Mouse (Mus musculus): ENCODE results near the gene Rbm34.
"Not testable (repeated sequence)": the region's sequence is repeated elsewhere in the genome, so short reads cannot be mapped to it uniquely, and the experiment has no call there.

The Rbm34 gene

GRCm38 (mm10) chr8:126970579-126971313, at the start of gene Rbm34:
TSS of gene Rbm34 (minus strand) at chr8:126971071.
- DNase-seq (ENCODE audit: extremely low spot score) = peak; percentile 97

GRCm38 (mm10) chr8:127011668-127012067, 40.8 kb upstream of the Rbm34 start:
- no peak for DNase-seq (ENCODE audit: extremely low spot score)

- no peak for DNase-seq (ENCODE audit: extremely low spot score)
Measured at GRCm38 (mm10) chr8:126994506-126994905, 23.6 kb upstream of the Rbm34 start.

DNA sequence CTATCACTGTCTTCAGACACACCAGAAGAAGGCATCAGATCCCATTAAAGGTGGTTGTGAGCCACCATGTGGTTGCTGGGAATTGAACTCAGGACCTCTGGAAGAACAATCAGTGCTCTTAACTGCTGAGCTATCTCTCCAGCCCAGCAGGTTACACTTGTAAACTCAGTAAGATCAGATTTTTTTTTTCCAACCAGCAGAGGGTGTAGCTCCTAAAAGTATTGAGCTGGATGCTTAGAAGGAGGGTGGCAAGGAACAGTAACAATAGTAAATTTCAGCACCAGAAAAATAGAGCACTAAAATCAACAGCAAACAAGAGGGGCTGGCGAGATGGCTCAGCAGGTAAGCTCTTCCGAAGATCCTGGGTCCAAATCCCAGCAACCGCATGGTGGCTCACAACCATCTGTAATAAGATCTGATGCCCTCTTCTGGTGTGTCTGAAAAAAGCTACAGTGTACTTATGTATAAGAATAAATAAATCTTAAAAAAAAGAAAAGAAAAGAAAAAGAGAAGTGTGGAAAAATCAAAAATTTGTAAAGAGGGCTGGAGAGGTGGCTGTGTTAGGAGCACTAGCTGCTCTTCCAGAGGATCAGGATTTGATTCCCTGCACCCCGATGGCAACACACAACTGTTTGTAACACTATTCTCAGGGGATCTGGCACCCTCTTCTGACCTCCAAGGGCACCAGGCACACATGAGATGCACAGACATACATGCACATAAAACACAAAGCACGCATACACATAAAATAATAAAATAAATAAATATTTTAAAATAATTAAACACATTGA, 18.7 kb upstream of the Rbm34 start:
- DNase-seq (ENCODE audit: extremely low spot score) = no peak

DNA sequence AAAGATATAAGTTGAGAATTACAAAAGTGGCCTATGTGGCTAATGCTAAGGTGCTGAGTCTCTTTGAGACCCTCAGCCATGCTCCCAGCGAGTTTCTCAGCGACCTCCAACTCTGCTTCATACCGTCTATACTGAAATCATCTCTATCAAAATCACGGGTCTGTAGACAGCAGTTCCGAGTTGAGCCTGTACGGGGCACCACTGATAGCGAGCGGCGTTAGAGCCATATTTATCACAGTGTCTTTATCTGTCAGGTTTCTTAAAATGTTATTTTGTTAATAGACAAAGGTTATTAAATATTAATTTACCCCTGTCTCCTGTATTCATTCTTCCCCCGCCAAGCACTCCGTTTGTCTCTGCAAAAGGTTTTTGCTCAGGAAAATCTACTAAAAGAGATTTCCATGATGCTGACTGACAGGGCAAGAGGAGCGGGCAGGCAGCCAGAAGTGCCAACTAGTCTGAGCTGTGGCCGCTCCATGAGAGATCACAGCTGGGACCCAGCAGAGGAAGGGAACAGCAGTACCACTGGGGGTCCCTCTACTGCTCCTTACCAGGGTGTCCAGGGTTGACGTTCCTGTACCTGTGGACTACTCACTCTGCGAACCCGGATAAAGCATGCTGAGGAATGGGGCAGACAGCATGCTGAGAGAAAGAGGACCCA, 17.6 kb upstream of the Rbm34 start:
- DNase-seq (ENCODE audit: extremely low spot score) = no peak

GRCm38 (mm10) chr8:126986495-126986894, 15.6 kb upstream of the Rbm34 start:
- peak; percentile 81 for DNase-seq (ENCODE audit: extremely low spot score)

DNA sequence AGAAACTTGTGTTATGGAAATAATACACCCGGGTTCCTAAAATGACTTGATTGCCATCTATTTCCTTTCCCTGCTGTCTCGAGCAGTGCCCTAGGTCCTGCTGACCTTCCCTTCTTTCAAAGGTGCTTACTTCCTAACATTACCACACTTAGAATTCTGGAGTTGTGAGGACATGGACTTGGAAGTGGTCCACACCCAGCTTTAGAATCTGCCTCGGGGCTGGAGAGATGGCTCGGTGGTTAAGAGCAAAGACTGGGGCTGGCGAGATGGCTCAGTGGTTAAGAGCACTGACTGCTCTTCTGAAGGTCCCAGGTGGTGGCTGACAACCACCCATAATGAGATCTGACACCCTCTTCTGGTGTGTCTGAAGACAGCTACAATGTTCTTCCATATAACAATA, 9.2 kb upstream of the Rbm34 start:
- DNase-seq (ENCODE audit: extremely low spot score) = no peak

- DNase-seq (ENCODE audit: extremely low spot score) = no peak
Measured at GRCm38 (mm10) chr8:126979091-126979920, 8.4 kb upstream of the Rbm34 start.

GRCm38 (mm10) chr8:126978535-126978934, 7.7 kb upstream of the Rbm34 start:
- DNase-seq (ENCODE audit: extremely low spot score) = not testable (repeated sequence)

DNA sequence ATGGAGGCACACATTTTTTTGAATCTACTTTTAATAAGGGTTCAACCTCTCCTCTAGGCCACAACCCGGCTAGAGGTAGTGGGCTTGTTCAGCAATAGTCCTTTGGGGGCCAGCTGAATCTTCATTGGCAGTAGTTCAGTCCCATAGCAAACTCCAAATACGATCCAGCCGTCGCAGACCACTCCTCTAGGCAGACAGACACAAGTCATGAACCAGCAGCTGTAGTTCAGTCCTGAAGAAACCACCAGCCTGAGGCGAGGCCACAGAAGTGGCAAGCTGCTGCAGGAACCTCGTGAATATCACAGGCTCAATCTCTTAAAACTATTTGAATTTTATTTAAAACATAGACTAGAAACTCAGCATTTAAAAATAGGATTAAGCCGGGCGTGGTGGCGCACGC, 7.2 kb upstream of the Rbm34 start:
- DNase-seq (ENCODE audit: extremely low spot score) = no peak

DNA sequence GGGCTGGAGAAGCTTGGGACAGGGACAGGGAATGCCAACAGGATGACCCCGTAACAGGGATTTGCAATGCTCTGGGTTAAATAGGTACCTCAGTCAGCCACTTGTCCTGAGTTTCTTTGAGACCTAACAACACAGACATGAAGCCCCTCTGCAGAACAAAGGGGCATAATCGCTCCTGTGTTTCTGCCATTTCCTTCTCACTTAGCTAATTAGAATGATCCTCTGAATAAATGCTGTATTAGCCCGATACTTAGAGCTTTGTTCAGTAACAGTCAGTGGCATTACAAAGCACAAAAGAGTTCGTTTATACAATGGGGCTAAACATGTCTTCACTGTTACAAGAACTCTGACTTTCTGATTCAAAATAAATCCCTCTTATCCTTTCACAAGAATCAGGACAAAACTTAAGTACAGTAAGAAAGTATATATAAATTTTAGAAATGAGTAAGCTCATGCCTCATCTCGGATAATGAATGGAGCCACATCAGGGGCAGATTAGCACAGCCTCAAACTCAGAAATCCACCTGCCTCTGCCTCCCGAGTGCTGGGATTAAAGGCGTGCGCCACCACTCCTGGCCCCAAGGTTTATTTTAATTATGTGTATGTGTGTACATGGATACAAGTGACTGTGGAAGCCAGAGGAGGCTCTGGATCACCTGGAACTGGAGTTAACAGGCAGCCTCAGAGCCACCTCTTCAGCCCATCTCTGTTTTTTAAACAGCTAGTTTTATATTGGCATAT, 5.9 kb upstream of the Rbm34 start:
- no peak for DNase-seq (ENCODE audit: extremely low spot score)

DNA sequence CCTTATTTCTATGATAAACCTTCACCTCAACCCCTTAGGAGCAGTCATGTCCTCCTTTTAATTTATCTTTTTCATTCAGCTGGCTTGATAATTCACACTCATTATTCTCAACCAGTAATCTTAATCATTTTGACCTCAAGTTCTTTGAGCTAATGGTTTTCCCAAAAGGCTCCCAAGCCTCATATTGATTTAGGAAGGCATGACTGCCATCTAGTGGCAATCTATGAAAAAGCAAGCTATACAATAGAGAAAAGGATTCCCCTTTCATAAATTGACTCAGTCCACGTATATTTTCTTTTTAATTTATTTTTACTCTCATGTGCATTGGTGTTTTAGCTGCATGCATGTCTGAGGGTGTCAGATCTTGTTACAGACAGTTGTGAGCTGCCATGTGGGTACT, 4.8 kb upstream of the Rbm34 start:
- DNase-seq (ENCODE audit: extremely low spot score) = peak; percentile 51

DNA sequence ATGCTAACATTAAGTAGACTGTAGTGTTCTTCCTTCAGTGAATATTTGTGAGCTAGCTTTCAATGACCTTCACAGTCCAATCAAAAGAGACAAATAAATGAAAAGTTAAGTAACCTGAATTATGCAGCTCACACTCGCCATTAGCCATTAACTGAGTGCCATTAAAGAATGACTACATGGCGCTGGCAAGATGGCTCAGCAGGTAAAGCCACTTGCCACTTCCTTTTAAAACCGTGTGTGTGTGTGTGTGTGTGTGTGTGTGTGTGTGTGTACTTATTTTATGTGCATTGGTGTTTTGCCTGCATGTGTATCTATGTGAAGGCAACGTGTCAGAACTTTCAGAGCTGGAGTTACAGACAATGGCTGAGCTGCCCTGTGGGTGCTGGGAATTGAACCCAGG, 3.6 kb upstream of the Rbm34 start:
- no peak for DNase-seq (ENCODE audit: extremely low spot score)

DNA sequence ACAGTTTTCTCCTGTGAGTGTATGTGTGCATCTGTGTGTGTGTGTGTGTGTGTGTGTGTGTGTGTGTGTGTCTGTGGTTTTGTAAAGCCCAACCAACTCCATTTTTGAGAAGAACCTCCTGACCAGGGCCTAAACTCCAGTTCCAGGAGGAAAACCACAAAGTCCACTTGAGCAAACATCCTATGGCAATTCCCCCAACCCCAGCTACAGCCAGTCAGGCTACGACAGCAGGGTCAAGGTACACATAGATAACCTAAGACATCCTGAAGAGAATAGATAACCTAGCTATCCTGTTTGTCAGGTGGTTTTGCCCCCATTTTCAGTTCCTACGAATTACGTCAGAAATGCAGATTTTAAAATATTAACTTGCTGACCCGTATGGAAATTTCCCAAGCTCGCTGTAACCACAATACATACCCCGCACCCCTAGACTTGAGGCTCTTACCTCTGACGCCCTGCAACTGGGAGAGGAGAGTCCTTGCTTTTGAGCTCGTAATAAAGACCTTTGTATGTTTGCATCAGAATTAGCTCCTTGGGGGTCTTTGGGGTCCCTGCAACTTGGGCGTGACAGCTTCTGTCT, 2.9 kb upstream of the Rbm34 start:
- DNase-seq (ENCODE audit: extremely low spot score) = no peak

GRCm38 (mm10) chr8:126972649-126973048, 1.8 kb upstream of the Rbm34 start:
- DNase-seq (ENCODE audit: extremely low spot score) = no peak

- no peak for DNase-seq (ENCODE audit: extremely low spot score)
Measured at GRCm38 (mm10) chr8:126972102-126972501, 1.2 kb upstream of the Rbm34 start.

- no peak for DNase-seq (ENCODE audit: extremely low spot score)
Measured at GRCm38 (mm10) chr8:126971314-126971664, 418 bp upstream of the Rbm34 start.

DNA sequence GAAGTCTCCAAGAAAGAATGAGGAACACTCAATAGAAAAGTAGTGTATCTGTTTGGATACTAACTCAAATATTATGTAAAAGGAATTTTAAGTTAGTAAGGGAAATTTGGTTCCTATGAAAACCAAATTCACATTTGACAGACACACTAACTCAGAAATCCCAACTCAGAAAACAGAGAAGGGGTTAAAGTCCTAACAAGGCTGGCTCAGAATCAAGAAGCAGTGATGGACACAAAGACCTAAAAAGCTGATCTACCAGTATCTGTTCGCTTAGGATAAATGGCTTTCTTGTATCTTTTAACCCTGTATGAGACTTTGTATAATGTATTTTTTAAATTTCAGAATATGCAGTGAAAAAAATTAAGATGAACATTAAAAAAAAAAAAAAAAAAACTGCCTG, 1.3 kb downstream of the Rbm34 start:
- DNase-seq (ENCODE audit: extremely low spot score) = no peak

DNA sequence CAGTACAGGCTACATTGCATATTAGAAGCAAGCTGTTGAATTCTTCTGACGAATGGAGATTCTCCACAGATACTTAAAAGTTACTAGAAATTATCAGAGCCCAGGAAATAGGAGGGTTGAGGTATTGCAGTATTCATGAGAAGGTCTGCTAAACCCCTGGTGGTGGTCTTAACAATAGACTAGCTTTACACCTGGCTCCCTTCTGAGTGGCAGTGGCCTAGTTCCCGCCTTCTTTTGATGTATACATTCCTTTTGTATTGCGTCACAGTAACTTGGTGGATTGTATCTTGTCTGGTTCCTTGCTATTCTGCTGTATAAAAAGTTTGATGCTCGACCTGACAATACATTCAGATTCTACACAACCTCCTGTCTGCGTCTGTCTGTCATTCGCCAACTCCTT, 2.8 kb downstream of the Rbm34 start:
- DNase-seq (ENCODE audit: extremely low spot score) = no peak

DNA sequence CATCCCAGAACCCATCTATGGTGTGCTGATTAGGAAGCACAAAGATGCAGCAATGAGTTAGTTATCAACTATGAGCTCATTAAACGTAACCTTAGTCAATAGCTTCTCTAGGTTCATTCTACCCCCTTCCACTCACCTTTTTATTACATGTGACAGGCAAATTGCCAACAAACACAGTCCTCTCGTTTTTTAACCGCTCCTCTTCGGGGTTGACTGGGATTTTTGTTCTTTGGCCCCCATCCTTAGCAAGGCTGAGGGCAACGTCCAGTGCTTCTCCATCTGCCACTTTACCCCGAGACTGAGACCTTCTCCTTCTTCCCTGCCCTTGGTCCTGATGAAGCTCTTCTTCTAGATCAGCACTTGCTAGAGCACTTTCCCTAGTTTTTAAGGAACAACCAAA, 5.6 kb downstream of the Rbm34 start:
- DNase-seq (ENCODE audit: extremely low spot score) = no peak

GRCm38 (mm10) chr8:126962871-126963270, 8.0 kb downstream of the Rbm34 start:
- DNase-seq (ENCODE audit: extremely low spot score) = no peak

Measured in embryo, embryonic 9.5 days (tissue).